Mouse (Mus musculus) olfactory bulb, adult 2 months (tissue): ENCODE data around the gene Trarg1. TPM values are rescaled to one million over a fixed set of nuclear protein-coding genes. Genes with fewer than 3 reads are reported as not detected.
A peak's percentile ranks its signal among the peaks of the same experiment; 100 is the strongest.

ENCODE experiments used
- H3K27ac ChIP-seq: fragments of 200-500 bp; 2 replicates; pipeline ENCODE4 v1.5.1; 2012; ENCODE audit warnings: low read depth, low read length; ENCODE audit not compliant: insufficient read depth
- H3K4me1 ChIP-seq: fragments of 200-500 bp; 2 replicates; pipeline ENCODE4 v1.6.1; 2012; ENCODE audit warnings: low read length; ENCODE audit not compliant: control insufficient read depth, insufficient read depth
- H3K4me3 ChIP-seq: fragments of 200-500 bp; 2 replicates; pipeline ENCODE4 v1.5.1; 2012; ENCODE audit warnings: mild to moderate bottlenecking, low read depth, low read length, moderate library complexity; ENCODE audit not compliant: insufficient read depth
- CTCF ChIP-seq: fragments of 200-500 bp; IDR thresholded peaks from 2 replicates; pipeline ENCODE4 v1.5.1; 2012; ENCODE audit warnings: low read depth, mild to moderate bottlenecking, low read length, moderate library complexity; ENCODE audit not compliant: insufficient read depth
- POLR2A ChIP-seq: fragments of 200-500 bp; IDR thresholded peaks from 2 replicates; pipeline ENCODE4 v1.6.1; 2012; ENCODE audit warnings: mild to moderate bottlenecking, low read depth, low read length, moderate library complexity; ENCODE audit not compliant: insufficient read depth
- WGBS: fragments of 180-500 bp; shearing (Covaris S2); methylation state at CpG from one replicate; pipeline ENCODE4 v1.1.7; 2018; 5-methylcytosine and 5-hydroxymethylcytosine counted together
- polyA plus RNA-seq: library from polyadenylated mRNA; stranded (reverse); fragments of >200 nt; gene quantifications from 2 replicates; pipeline ENCODE4 v1.2.4, GENCODE M21; 2012; ENCODE audit warnings: low replicate concordance; ENCODE audit not compliant: missing spikeins, insufficient read depth, insufficient read length

Gene Trarg1
- polyA plus RNA-seq, 1 experiment, result not detected

GRCm38 (mm10) chr11:76650862-76651560 lies 28.6 kb upstream of the Trarg1 start:
- H3K4me3 ChIP-seq, result no peak overlapping the region
- TF ChIP-seq POLR2A, result no peak
- no peak for TF ChIP-seq CTCF
- 28% methylated on average over 13 of the region's 14 CpGs for WGBS
- peaks cover 9% of the 10 kb centered on the region for H3K4me1 ChIP-seq
- H3K27ac ChIP-seq, result no peak overlapping the region

- TF ChIP-seq POLR2A, result no peak
- no peak for TF ChIP-seq CTCF
- no peak overlapping the region for H3K4me3 ChIP-seq
- no peaks in the 10 kb centered on the region; the same call in 1 of the 2 replicates for H3K4me1 ChIP-seq
- H3K27ac ChIP-seq, result no peak overlapping the region
- 43% methylated on average over 3 of the region's 3 CpGs for WGBS
Measured at GRCm38 (mm10) chr11:76652838-76653334, 26.7 kb upstream of the Trarg1 start.

GRCm38 (mm10) chr11:76655106-76655505 lies 24.5 kb upstream of the Trarg1 start:
- TF ChIP-seq POLR2A, result no peak
- no peak for TF ChIP-seq CTCF
- Histone ChIP-seq H3K27ac (no peak overlapping the region), H3K4me1 (no peaks in the 10 kb centered on the region; the same call in 1 of the 2 replicates), H3K4me3 (no peak overlapping the region)
- WGBS, result 5% methylated on average over 10 of the region's 10 CpGs

- H3K4me3 ChIP-seq, result no peak overlapping the region
- 53% methylated on average over 4 of the region's 4 CpGs for WGBS
- H3K4me1 ChIP-seq, result no peaks in the 10 kb centered on the region
- no peak for TF ChIP-seq POLR2A
- TF ChIP-seq CTCF, result no peak
- H3K27ac ChIP-seq, result no peak overlapping the region
Measured at GRCm38 (mm10) chr11:76657450-76657970, 22.1 kb upstream of the Trarg1 start.

- Histone ChIP-seq H3K27ac (no peak overlapping the region), H3K4me3 (no peak overlapping the region), H3K4me1 (no peaks in the 10 kb centered on the region)
- TF ChIP-seq CTCF (no peak), POLR2A (no peak)
- WGBS, result 83% methylated on average over 14 of the region's 14 CpGs
Measured at GRCm38 (mm10) chr11:76659138-76659930, 20.3 kb upstream of the Trarg1 start.

- no peak overlapping the region for H3K4me3 ChIP-seq
- WGBS, result 76% methylated on average over 7 of the region's 7 CpGs
- no peak overlapping the region for H3K27ac ChIP-seq
- TF ChIP-seq POLR2A, result no peak
- TF ChIP-seq CTCF, result no peak
- H3K4me1 ChIP-seq, result peaks cover 8% of the 10 kb centered on the region
Measured at GRCm38 (mm10) chr11:76661790-76662468, 17.7 kb upstream of the Trarg1 start.

DNA sequence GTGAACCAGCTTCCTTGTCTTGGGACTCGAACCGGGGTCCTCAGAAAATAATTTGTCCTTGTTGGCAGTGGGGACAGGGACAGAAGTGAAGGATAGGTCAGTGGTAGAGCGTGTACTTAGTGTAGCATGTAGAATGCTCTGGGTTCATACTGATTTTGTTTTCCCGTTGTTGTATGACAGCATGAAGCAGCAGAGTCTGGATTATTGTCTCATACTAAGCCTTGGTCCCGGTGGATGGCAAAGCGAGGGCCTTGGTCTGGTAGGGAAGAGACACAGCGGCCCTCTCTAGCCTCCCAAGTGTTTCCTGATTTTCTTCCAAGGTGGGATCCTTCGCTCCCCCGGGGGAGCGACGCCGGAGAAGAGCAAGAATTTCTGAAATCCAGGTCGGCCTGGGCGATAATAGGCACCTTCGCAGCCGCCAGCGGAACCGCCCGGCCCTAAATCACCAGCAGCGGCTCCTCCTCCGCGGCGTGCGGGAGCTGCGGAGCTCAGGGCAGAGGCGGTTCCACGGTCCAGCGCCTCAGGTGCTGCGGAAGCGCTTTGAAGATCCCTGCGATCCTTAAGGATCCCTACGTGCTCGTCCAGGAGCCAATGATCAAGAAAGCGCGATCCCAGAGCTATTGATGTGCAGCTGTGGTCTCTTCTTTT lies 13.5 kb upstream of the Trarg1 start:
- H3K27ac ChIP-seq, result no peak overlapping the region
- TF ChIP-seq CTCF (no peak), POLR2A (no peak)
- peak overlapping the region; percentile 39 for H3K4me3 ChIP-seq
- H3K4me1 ChIP-seq, result peaks cover 8% of the 10 kb centered on the region
- WGBS, result 14% methylated on average over 35 of the region's 35 CpGs

GRCm38 (mm10) chr11:76667807-76668206 lies 11.8 kb upstream of the Trarg1 start:
- 73% methylated on average over 4 of the region's 4 CpGs for WGBS
- peaks cover 16% of the 10 kb centered on the region for H3K4me1 ChIP-seq
- no peak overlapping the region for H3K4me3 ChIP-seq
- no peak overlapping the region for H3K27ac ChIP-seq
- TF ChIP-seq POLR2A (no peak), CTCF (no peak)

- H3K4me1 ChIP-seq, result peaks cover 14% of the 10 kb centered on the region
- WGBS, result 83% methylated on average over 15 of the region's 15 CpGs
- H3K27ac ChIP-seq, result no peak within 1 kb of the TSS
- peak within 1 kb of the TSS; percentile 39 for H3K4me3 ChIP-seq
- TF ChIP-seq POLR2A (no peak), CTCF (no peak)
Measured at GRCm38 (mm10) chr11:76671871-76672475, 7.6 kb upstream of the Trarg1 start, which contains the start of gene Bhlha9. Gene Bhlha9 (plus strand): TSS chr11:76672470.
